ENCODE assay signal across 8 mouse cellular contexts in the genomic region with DNA sequence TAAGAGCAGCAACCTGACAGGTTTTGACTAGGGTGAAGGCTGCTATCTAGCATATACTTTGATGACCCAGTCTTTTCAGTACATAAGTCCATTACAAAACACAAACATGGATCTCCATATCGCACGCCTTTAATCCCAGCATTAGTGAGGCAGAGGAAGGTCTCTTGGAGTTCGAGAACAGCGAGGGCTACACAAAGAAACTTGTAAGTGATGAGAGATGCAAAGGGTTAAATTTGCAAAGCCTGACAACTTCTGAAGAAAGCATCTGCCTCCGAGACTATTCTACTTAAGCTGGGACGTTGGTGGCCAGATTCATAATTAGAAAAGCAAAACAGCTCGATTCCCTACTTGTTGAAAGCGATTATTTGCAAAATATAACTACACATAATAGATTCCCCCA. TPM values are rescaled to one million over a fixed set of nuclear protein-coding genes. Genes with fewer than 3 reads are reported as not detected.
DNase-seq lines count a peak whose midpoint lies in the region; ATAC-seq and TF ChIP-seq lines count a peak whose summit lies in the region.

No protein-coding gene starts in this region.

- peaks cover 17% of the 10 kb centered on the region for H3K36me3 ChIP-seq in heart, embryonic 11.5 days (ENCODE audit: control insufficient read depth, insufficient read depth, low read length)
- peaks cover 65% of the 10 kb centered on the region for H3K36me3 ChIP-seq in G1E (replicated peaks)
- peaks cover 6% of the 10 kb centered on the region; the same call in 1 of the 2 replicates for H3K36me3 ChIP-seq in hindbrain, embryonic 11.5 days (ENCODE audit: control insufficient read depth, insufficient read depth, low read length)

- 5% methylated on average over 8 of the region's 8 CpGs for WGBS in heart, embryonic 11.5 days (ENCODE audit: insufficient replicate concordance)
- WGBS in hindbrain, embryonic 11.5 days: 8% methylated on average over 8 of the region's 8 CpGs

- ATAC-seq in heart, embryonic 11.5 days (replicated peaks; ENCODE audit: insufficient number of reproducible peaks, low FRiP score, low TSS enrichment): no peak
- ATAC-seq in G1E (ENCODE audit: extremely low read depth, insufficient number of reproducible peaks, low FRiP score, poor library complexity, severe bottlenecking): no peak
- ATAC-seq in hindbrain, embryonic 11.5 days (ENCODE audit: low FRiP score): peak; percentile 36; the same call in 1 of the 2 replicates
- peak; percentile 17 for ATAC-seq in megakaryocyte progenitor cell, adult 5-6 weeks (replicated peaks; ENCODE audit: poor library complexity)

- no peaks in the 10 kb centered on the region for H3K4me1 ChIP-seq in heart, embryonic 11.5 days (ENCODE audit: control insufficient read depth, insufficient read depth, low read length)
- H3K4me1 ChIP-seq in G1E (ENCODE audit: insufficient read depth, low read depth, low read length): peaks cover 27% of the 10 kb centered on the region
- H3K4me1 ChIP-seq in hindbrain, embryonic 11.5 days (replicated peaks; ENCODE audit: control insufficient read depth, insufficient read depth, low read length): no peaks in the 10 kb centered on the region; the same call in 1 of the 2 replicates

- intact Hi-C loops in heart, postnatal 36 days (cut with DNase I): loop anchor here (1.0 to 2.0 kb wide), 2 partner anchors 30 to 74 kb away; a partner anchor contains a TSS

- peak overlapping the region; percentile 58 for H3K9ac ChIP-seq in heart, embryonic 11.5 days (ENCODE audit: low read depth, low read length)
- 0 out of 2 replicates have a peak overlapping the region, but pooled peaks have one; percentile 24 for H3K9ac ChIP-seq in hindbrain, embryonic 11.5 days (ENCODE audit: low read depth, low read length)

- no peaks in the 10 kb centered on the region for H3K9me3 ChIP-seq in heart, embryonic 11.5 days (replicated peaks; ENCODE audit: control insufficient read depth, low read length)
- H3K9me3 ChIP-seq in G1E (replicated peaks): no peaks in the 10 kb centered on the region
- no peaks in the 10 kb centered on the region for H3K9me3 ChIP-seq in hindbrain, embryonic 11.5 days (ENCODE audit: control insufficient read depth, low read length)

- H3K4me3 ChIP-seq in heart, embryonic 11.5 days (ENCODE audit: low read depth, low read length): peak overlapping the region; percentile 80
- peak overlapping the region; percentile 55; the same call in 1 of the 2 replicates for H3K4me3 ChIP-seq in G1E (ENCODE audit: low read depth, low read length)
- H3K4me3 ChIP-seq in hindbrain, embryonic 11.5 days (ENCODE audit: low read depth, low read length): peak overlapping the region; percentile 64

- H3K4me2 ChIP-seq in heart, embryonic 11.5 days: peak overlapping the region; percentile 68
- H3K4me2 ChIP-seq in hindbrain, embryonic 11.5 days (replicated peaks; ENCODE audit: low read depth, low read length): peak overlapping the region; percentile 37

- no peak for DNase-seq in heart, postnatal 36 days
- DNase-seq in G1E (ENCODE audit: low spot score): no peak
- DNase-seq in hindbrain, embryonic 11.5 days (ENCODE audit: low spot score): no peak
- DNase-seq in ovary, adult 18-20 months (ENCODE audit: low spot score): no peak
- no peak for DNase-seq in layer of hippocampus, postnatal 14 days (ENCODE audit: low spot score in 2 of 2)
- DNase-seq in frontal cortex, postnatal 25 days (ENCODE audit: low spot score in 2 of 2): no peak

- peak overlapping the region; percentile 54 for H3K27ac ChIP-seq in heart, embryonic 11.5 days (ENCODE audit: low read depth, low read length)
- 0 out of 2 replicates have a peak overlapping the region, but pooled peaks have one; percentile 25 for H3K27ac ChIP-seq in hindbrain, embryonic 11.5 days (ENCODE audit: low read depth, low read length)

- no peaks in the 10 kb centered on the region for H3K27me3 ChIP-seq in heart, embryonic 11.5 days (ENCODE audit: control insufficient read depth, insufficient read depth, low read length)
- no peaks in the 10 kb centered on the region for H3K27me3 ChIP-seq in G1E (ENCODE audit: insufficient read depth, low read length)
- H3K27me3 ChIP-seq in hindbrain, embryonic 11.5 days (ENCODE audit: control insufficient read depth, insufficient read depth, low read length): no peaks in the 10 kb centered on the region

- no peak for TF ChIP-seq CTCF in G1E (IDR thresholded peaks at IDR 0.05; ENCODE audit: low read depth, low read length)

RNA-seq across cellular contexts. Expression of a gene that starts 0.4 kb away (rescaled TPM):
- polyA plus RNA-seq in heart, embryonic 11.5 days (2014; fragmentation: Nextera tagmentation; extraction: Ambion mirVana): 66.6 and 80.5 TPM in 2 replicates
- 10 to 100 TPM; 30.5 to 34.4 TPM for total RNA-seq in heart, postnatal 36 days (2021)
- total RNA-seq in G1E (2014; fragmentation: Nextera tagmentation) (36.2 and 37.5 TPM in 2 replicates), G1E (2017) (99.6 and 118 TPM in 2 replicates)
- polyA plus RNA-seq in G1E (2012): 14.3 and 14.6 TPM in 2 replicates
- 120 and 133 TPM in 2 replicates for polyA plus RNA-seq in hindbrain, embryonic 11.5 days (2014; fragmentation: Nextera tagmentation; extraction: Ambion mirVana)
- total RNA-seq in megakaryocyte progenitor cell, adult 5-6 weeks (2015): 22.8 and 25.2 TPM in 2 replicates
- 44.4 and 49.8 TPM in 2 replicates for total RNA-seq in megakaryocyte progenitor cell, adult 5-6 weeks (2017)
- 10 to 100 TPM; 62.5 to 62.6 TPM for total RNA-seq in layer of hippocampus, postnatal 14 days (2021)

RNA-seq across cellular contexts. Expression of a gene that starts 10.4 kb away (rescaled TPM):
- polyA plus RNA-seq in heart, embryonic 11.5 days (2014; fragmentation: Nextera tagmentation; extraction: Ambion mirVana): 8.3 TPM in 2 replicates
- 1 to 10 TPM; 1.7 to 2.1 TPM for total RNA-seq in heart, postnatal 36 days (2021)
- total RNA-seq in G1E (2014; fragmentation: Nextera tagmentation) (11.8 and 16.1 TPM in 2 replicates), G1E (2017) (4.7 and 8.1 TPM in 2 replicates)
- polyA plus RNA-seq in G1E (2012): 6.4 and 9.4 TPM in 2 replicates
- 10.7 and 12.2 TPM in 2 replicates for polyA plus RNA-seq in hindbrain, embryonic 11.5 days (2014; fragmentation: Nextera tagmentation; extraction: Ambion mirVana)
- total RNA-seq in megakaryocyte progenitor cell, adult 5-6 weeks (2015): 8.1 and 9.5 TPM in 2 replicates
- total RNA-seq in megakaryocyte progenitor cell, adult 5-6 weeks (2017): 3.6 and 5.8 TPM in 2 replicates
- total RNA-seq in layer of hippocampus, postnatal 14 days (2021): 1 to 10 TPM; 6.2 to 8.1 TPM

RNA-seq across cellular contexts. Expression of a gene that starts 28.6 kb away (rescaled TPM):
- 0.27 TPM in 1 of 2 replicates, not detected in the other for polyA plus RNA-seq in heart, embryonic 11.5 days (2014; fragmentation: Nextera tagmentation; extraction: Ambion mirVana)
- total RNA-seq in heart, postnatal 36 days (2021): under 1 TPM in 1 of 2 experiments, not detected in 1; 0.24 TPM
- total RNA-seq in G1E (2014; fragmentation: Nextera tagmentation): 0.83 and 2.3 TPM in 2 replicates
- 2.4 and 2.6 TPM in 2 replicates for total RNA-seq in G1E (2017)
- polyA plus RNA-seq in G1E (2012): 0.83 and 1.4 TPM in 2 replicates
- polyA plus RNA-seq in hindbrain, embryonic 11.5 days (2014; fragmentation: Nextera tagmentation; extraction: Ambion mirVana): 0.21 TPM in 1 of 2 replicates, not detected in the other
- 6.7 and 10.6 TPM in 2 replicates for total RNA-seq in megakaryocyte progenitor cell, adult 5-6 weeks (2015)
- total RNA-seq in megakaryocyte progenitor cell, adult 5-6 weeks (2017): 3.5 and 6.7 TPM in 2 replicates
- 1 to 10 TPM in 1 of 2 experiments, under 1 TPM in 1; 0.94 to 1.6 TPM for total RNA-seq in layer of hippocampus, postnatal 14 days (2021)

RNA-seq across cellular contexts. Expression of a gene that starts 30.2 kb away (rescaled TPM):
- polyA plus RNA-seq in heart, embryonic 11.5 days (2014; fragmentation: Nextera tagmentation; extraction: Ambion mirVana): 7.1 and 9.9 TPM in 2 replicates
- 10 to 100 TPM; 19.6 to 21.6 TPM for total RNA-seq in heart, postnatal 36 days (2021)
- total RNA-seq in G1E (2014; fragmentation: Nextera tagmentation) (71.2 and 79.6 TPM in 2 replicates), G1E (2017) (22.9 and 25.7 TPM in 2 replicates)
- polyA plus RNA-seq in G1E (2012): 51.7 and 52.8 TPM in 2 replicates
- 8.7 and 16.5 TPM in 2 replicates for polyA plus RNA-seq in hindbrain, embryonic 11.5 days (2014; fragmentation: Nextera tagmentation; extraction: Ambion mirVana)
- 67.9 and 69.9 TPM in 2 replicates for total RNA-seq in megakaryocyte progenitor cell, adult 5-6 weeks (2015)
- 26.2 and 29.3 TPM in 2 replicates for total RNA-seq in megakaryocyte progenitor cell, adult 5-6 weeks (2017)
- total RNA-seq in layer of hippocampus, postnatal 14 days (2021): 10 to 100 TPM; 41.9 to 49.2 TPM

RNA-seq across cellular contexts. Expression of a gene that starts 42.6 kb away (rescaled TPM):
- 0.41 TPM in 1 of 2 replicates, not detected in the other for polyA plus RNA-seq in heart, embryonic 11.5 days (2014; fragmentation: Nextera tagmentation; extraction: Ambion mirVana)
- 1 to 10 TPM in 1 of 2 experiments, under 1 TPM in 1; 0.81 to 1.0 TPM for total RNA-seq in heart, postnatal 36 days (2021)
- total RNA-seq in G1E (2014; fragmentation: Nextera tagmentation): not detected in 2 replicates
- total RNA-seq in G1E (2017): not detected in 2 replicates
- polyA plus RNA-seq in G1E (2012): not detected in 2 replicates
- 1.6 and 1.9 TPM in 2 replicates for polyA plus RNA-seq in hindbrain, embryonic 11.5 days (2014; fragmentation: Nextera tagmentation; extraction: Ambion mirVana)
- total RNA-seq in megakaryocyte progenitor cell, adult 5-6 weeks (2015): 0.15 TPM in 1 of 2 replicates, not detected in the other
- not detected in 2 replicates for total RNA-seq in megakaryocyte progenitor cell, adult 5-6 weeks (2017)
- 100 to 1,000 TPM; 119 to 120 TPM for total RNA-seq in layer of hippocampus, postnatal 14 days (2021)

Comparison
In these comparisons a context has a peak if more than half of its experiments do, and no peak if none do; other contexts are left out.
1. ATAC-seq: peak in hindbrain, embryonic 11.5 days (single experiment) and megakaryocyte progenitor cell, adult 5-6 weeks (single experiment); none in heart, embryonic 11.5 days (single experiment) and G1E (single experiment).
2. Peak in every context shown above with its lines, with median percentiles within 50 percentile points of each other: H3K4me3 ChIP-seq.